Mouse (Mus musculus) liver, postnatal 0 days (tissue): ENCODE data around the gene Clps.
A peak's percentile ranks its signal among the peaks of the same experiment; 100 is the strongest.

Experiments used
- CTCF ChIP-seq: sonication (generic); IDR thresholded peaks from 2 replicates; pipeline ENCODE4 v1.5.1; 2016; ENCODE audit warnings: antibody characterized with exemption, low read depth
- EP300 ChIP-seq: IDR thresholded peaks from 2 replicates; pipeline ENCODE4 v1.6.1; 2016; ENCODE audit warnings: antibody characterized with exemption, low read depth, mild to moderate bottlenecking

DNA sequence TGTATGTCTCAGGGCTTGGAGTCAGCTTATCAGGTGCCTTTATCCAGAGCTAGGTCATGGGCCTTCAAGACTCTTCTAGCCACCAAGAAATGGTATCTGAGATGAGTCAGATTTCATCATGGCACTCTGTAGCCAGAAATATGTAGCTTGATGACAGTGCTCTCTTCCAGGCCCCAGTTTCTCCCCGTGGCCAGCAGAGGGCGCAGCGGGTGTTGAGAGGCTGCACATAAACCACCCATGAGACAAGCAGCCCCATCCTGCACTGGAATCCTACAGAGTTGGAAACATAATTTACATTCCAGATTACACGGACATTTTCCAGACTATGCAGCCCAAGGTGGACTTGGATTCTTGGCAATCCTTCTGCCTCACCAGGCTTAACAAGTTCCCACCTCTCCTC is 32.4 kb upstream of the Clps start:
- TF ChIP-seq CTCF (peak; percentile 93), EP300 (no peak)
